Mouse (Mus musculus): ENCODE data around the gene Vps50.

GRCm38 (mm10) chr6:3479853-3480252 lies 18.3 kb upstream of the Vps50 start:
- TF ChIP-seq GATA1 (IDR thresholded peaks at IDR 0.05; ENCODE audit: borderline replicate concordance, low read length) = no peak
- TF ChIP-seq FLI1 (IDR thresholded peaks at IDR 0.05; ENCODE audit: low read length) = no peak

Measured in megakaryocyte, embryonic 14.5 days (primary cell).